Mouse (Mus musculus) lung, embryonic 16.5 days (tissue): ENCODE data around the gene Pnpla2. TPM values are rescaled to one million over a fixed set of nuclear protein-coding genes. Genes with fewer than 3 reads are reported as not detected.
"Not testable (repeated sequence)": the region's sequence is repeated elsewhere in the genome, so short reads cannot be mapped to it uniquely, and the experiment has no call there.

ENCODE experiments used
- ATAC-seq: fragments of 200-750 bp; cut with Nextera tagmentation; 2 replicates; pipeline ENCODE4 v1.8.0; 2017; ENCODE audit warnings: low read depth, mild to moderate bottlenecking, moderate library complexity
- H3K27ac ChIP-seq: fragments of 300-500 bp; sonication (generic); 2 replicates; pipeline ENCODE4 v1.5.1; 2014; ENCODE audit warnings: mild to moderate bottlenecking, control low read depth, low read length
- H3K27me3 ChIP-seq: fragments of 300-500 bp; sonication (generic); 2 replicates; pipeline ENCODE4 v1.6.1; 2014; ENCODE audit warnings: low read depth, low read length, mixed read lengths; ENCODE audit not compliant: control insufficient read depth, insufficient read depth
- H3K36me3 ChIP-seq: fragments of 300-500 bp; sonication (generic); 2 replicates; pipeline ENCODE4 v1.6.1; 2014; ENCODE audit warnings: low read length; ENCODE audit not compliant: control insufficient read depth, insufficient read depth
- H3K4me1 ChIP-seq: fragments of 300-500 bp; sonication (generic); replicated peaks from 2 replicates; pipeline ENCODE4 v1.6.1; 2014; ENCODE audit warnings: low read length, mixed read lengths; ENCODE audit not compliant: control insufficient read depth, insufficient read depth
- H3K4me2 ChIP-seq: fragments of 300-500 bp; sonication (generic); 2 replicates; pipeline ENCODE4 v1.6.1; 2014; ENCODE audit warnings: low read depth, low read length, control low read depth
- H3K4me3 ChIP-seq: fragments of 300-500 bp; sonication (generic); 2 replicates; pipeline ENCODE4 v1.5.1; 2014; ENCODE audit warnings: mild to moderate bottlenecking, low read length, control low read depth
- H3K9ac ChIP-seq: fragments of 300-500 bp; sonication (generic); 2 replicates; pipeline ENCODE4 v1.6.1; 2014; ENCODE audit warnings: low read length, control low read depth
- H3K9me3 ChIP-seq: fragments of 300-500 bp; sonication (generic); 2 replicates; pipeline ENCODE4 v1.6.1; 2016; ENCODE audit warnings: low read length; ENCODE audit not compliant: control insufficient read depth
- WGBS: fragments of 180-500 bp; shearing (Covaris S2); extraction: QIAGEN DNeasy Blood & Tissue Kit; methylation state at CpG from one replicate; pipeline ENCODE4 v1.1.7; 2014; 5-methylcytosine and 5-hydroxymethylcytosine counted together
- polyA plus RNA-seq: library from polyadenylated mRNA; unstranded; fragments of >200 nt; fragmentation: Nextera tagmentation; extraction: Ambion mirVana; gene quantifications from 2 replicates; pipeline ENCODE4 v1.2.1, GENCODE M21; 2015

The Pnpla2 gene
- polyA plus RNA-seq, 1 experiment from 2014 or later = 46.2 TPM

- Histone ChIP-seq H3K9me3 (no peaks in the 10 kb centered on the region), H3K4me1 (peaks cover 31% of the 10 kb centered on the region), H3K4me2 (peak overlapping the region; percentile 89), H3K27ac (peak overlapping the region; percentile 39), H3K27me3 (no peaks in the 10 kb centered on the region), H3K9ac (peak overlapping the region; percentile 71), H3K36me3 (peaks cover 4% of the 10 kb centered on the region; the same call in 1 of the 2 replicates), H3K4me3 (peak overlapping the region; percentile 56)
- 10% methylated on average over 12 of the region's 12 CpGs for WGBS
- ATAC-seq = 0 out of 2 replicates have a peak, but pooled peaks have one; percentile 3
These were observed 11.7 kb upstream of the Pnpla2 start for GRCm38 (mm10) chr7:141443081-141443821.

GRCm38 (mm10) chr7:141443828-141444237 lies 11.2 kb upstream of the Pnpla2 start, which contains the start of gene Pidd1:
Gene Pidd1 (minus strand): TSS chr7:141444025.
- ATAC-seq = peak; percentile 61
- peak within 1 kb of the TSS; percentile 89 for H3K4me2 ChIP-seq
- H3K4me3 ChIP-seq = peak within 1 kb of the TSS; percentile 56
- WGBS = under 1% methylated on average over 25 of the region's 25 CpGs
- H3K27me3 ChIP-seq = no peaks in the 10 kb centered on the region
- H3K9ac ChIP-seq = peak within 1 kb of the TSS; percentile 71
- H3K4me1 ChIP-seq = peaks cover 36% of the 10 kb centered on the region
- peaks cover 6% of the 10 kb centered on the region for H3K36me3 ChIP-seq
- H3K27ac ChIP-seq = peak within 1 kb of the TSS; percentile 79
- H3K9me3 ChIP-seq = no peaks in the 10 kb centered on the region

GRCm38 (mm10) chr7:141446374-141446773 lies 8.6 kb upstream of the Pnpla2 start:
- ATAC-seq, H3K27ac ChIP-seq, H3K9me3 ChIP-seq, H3K27me3 ChIP-seq, H3K9ac ChIP-seq: not testable (repeated sequence)
- peaks cover 15% of the 10 kb centered on the region for H3K36me3 ChIP-seq
- 62% methylated on average over 3 of the region's 3 CpGs for WGBS
- H3K4me3 ChIP-seq = peak overlapping the region; percentile 73; the same call in 1 of the 2 replicates
- H3K4me1 ChIP-seq = peaks cover 31% of the 10 kb centered on the region
- H3K4me2 ChIP-seq = peak overlapping the region; percentile 75

- H3K36me3 ChIP-seq = peaks cover 22% of the 10 kb centered on the region
- peak within 1 kb of the TSS; percentile 88 for H3K9ac ChIP-seq
- H3K4me3 ChIP-seq = peak within 1 kb of the TSS; percentile 73
- peak within 1 kb of the TSS; percentile 84 for H3K4me2 ChIP-seq
- H3K4me1 ChIP-seq = peaks cover 27% of the 10 kb centered on the region
- no peaks in the 10 kb centered on the region for H3K27me3 ChIP-seq
- ATAC-seq = peak; percentile 92
- no peaks in the 10 kb centered on the region for H3K9me3 ChIP-seq
- peak within 1 kb of the TSS; percentile 91 for H3K27ac ChIP-seq
- WGBS = 0% methylated on average over 63 of the region's 63 CpGs
These were observed 7.6 kb upstream of the Pnpla2 start, which contains the start of gene Rplp2 for GRCm38 (mm10) chr7:141447110-141447991. Gene Rplp2 (plus strand): TSS chr7:141447370.

- no peaks in the 10 kb centered on the region for H3K9me3 ChIP-seq
- H3K4me3 ChIP-seq = no peak overlapping the region
- no peaks in the 10 kb centered on the region for H3K27me3 ChIP-seq
- peaks cover 30% of the 10 kb centered on the region for H3K4me1 ChIP-seq
- H3K9ac ChIP-seq = no peak overlapping the region
- no peak overlapping the region for H3K4me2 ChIP-seq
- H3K36me3 ChIP-seq = peaks cover 22% of the 10 kb centered on the region
- no peak overlapping the region for H3K27ac ChIP-seq
- no peak for ATAC-seq
These were observed 3.1 kb upstream of the Pnpla2 start for GRCm38 (mm10) chr7:141451928-141452327.

GRCm38 (mm10) chr7:141453636-141454035 lies 1.4 kb upstream of the Pnpla2 start:
- Histone ChIP-seq H3K9me3 (no peaks in the 10 kb centered on the region), H3K36me3 (peaks cover 22% of the 10 kb centered on the region)
- 52% methylated on average over 2 of the region's 2 CpGs for WGBS

GRCm38 (mm10) chr7:141455610-141456314 lies 764 bp downstream of the Pnpla2 start:
- Histone ChIP-seq H3K27me3 (peaks cover 2% of the 10 kb centered on the region; the same call in 1 of the 2 replicates), H3K9me3 (no peaks in the 10 kb centered on the region), H3K36me3 (peaks cover 18% of the 10 kb centered on the region; the same call in 1 of the 2 replicates), H3K4me3 (peak overlapping the region; percentile 73), H3K4me1 (peaks cover 27% of the 10 kb centered on the region), H3K4me2 (peak overlapping the region; percentile 85), H3K27ac (peak overlapping the region; percentile 86), H3K9ac (peak overlapping the region; percentile 78)
- peak; percentile 49 for ATAC-seq
- WGBS = 1% methylated on average over 23 of the region's 23 CpGs

More at GRCm38 (mm10) chr7:141453636-141454035, 1.4 kb upstream of the Pnpla2 start:
- no peak overlapping the region for H3K4me2 ChIP-seq
- H3K27ac ChIP-seq = no peak overlapping the region
- peaks cover 24% of the 10 kb centered on the region for H3K4me1 ChIP-seq
- ATAC-seq = no peak
- H3K27me3 ChIP-seq = no peaks in the 10 kb centered on the region
- no peak overlapping the region for H3K4me3 ChIP-seq
- H3K9ac ChIP-seq = no peak overlapping the region

GRCm38 (mm10) chr7:141456739-141457138 lies 1.7 kb downstream of the Pnpla2 start:
- Histone ChIP-seq H3K9me3 (no peaks in the 10 kb centered on the region), H3K27ac (no peak overlapping the region), H3K27me3 (peaks cover 9% of the 10 kb centered on the region), H3K9ac (no peak overlapping the region), H3K4me1 (peaks cover 36% of the 10 kb centered on the region), H3K4me2 (no peak overlapping the region), H3K36me3 (peaks cover 10% of the 10 kb centered on the region; the same call in 1 of the 2 replicates), H3K4me3 (no peak overlapping the region)
- WGBS = 81% methylated on average over 6 of the region's 6 CpGs
- no peak for ATAC-seq
